Mouse (Mus musculus) stomach, postnatal 0 days (tissue): ENCODE results near the gene Pdss2. TPM values are rescaled to one million over a fixed set of nuclear protein-coding genes. Genes with fewer than 3 reads are reported as not detected.

Experiments used
- ATAC-seq: fragments of 200-750 bp; cut with Nextera tagmentation; 2 replicates; pipeline ENCODE4 v1.8.0; 2017; ENCODE audit not compliant: low FRiP score, low TSS enrichment
- DNase-seq: peaks from one replicate; pipeline ENCODE4 v3.0.0-alpha.2; 2016; ENCODE audit warnings: low spot score
- H3K27ac ChIP-seq: fragments of 300-500 bp; sonication (generic); replicated peaks from 2 replicates; pipeline ENCODE4 v1.5.1; 2014; ENCODE audit warnings: mild to moderate bottlenecking, control low read depth
- H3K27me3 ChIP-seq: fragments of 300-500 bp; sonication (generic); 2 replicates; pipeline ENCODE4 v1.6.1; 2014; ENCODE audit warnings: low read length; ENCODE audit not compliant: control insufficient read depth, insufficient read depth
- H3K36me3 ChIP-seq: fragments of 300-500 bp; sonication (generic); 2 replicates; pipeline ENCODE4 v1.6.1; 2014; ENCODE audit warnings: low read length, mixed read lengths; ENCODE audit not compliant: control insufficient read depth, insufficient read depth
- H3K4me1 ChIP-seq: fragments of 300-500 bp; sonication (generic); replicated peaks from 2 replicates; pipeline ENCODE4 v1.6.1; 2014; ENCODE audit warnings: antibody characterized with exemption; ENCODE audit not compliant: control insufficient read depth, insufficient read depth
- H3K4me2 ChIP-seq: fragments of 300-500 bp; sonication (generic); replicated peaks from 2 replicates; pipeline ENCODE4 v1.6.1; 2014; ENCODE audit warnings: low read depth, mild to moderate bottlenecking, control low read depth, moderate library complexity
- H3K4me3 ChIP-seq: fragments of 300-500 bp; sonication (generic); 2 replicates; pipeline ENCODE4 v1.5.1; 2014; ENCODE audit warnings: low read depth, low read length, control low read depth
- H3K9ac ChIP-seq: fragments of 300-500 bp; sonication (generic); 2 replicates; pipeline ENCODE4 v1.6.1; 2014; ENCODE audit warnings: mild to moderate bottlenecking, low read length, control low read depth, mixed read lengths
- H3K9me3 ChIP-seq: fragments of 300-500 bp; sonication (generic); 2 replicates; pipeline ENCODE4 v1.6.1; 2016; ENCODE audit warnings: low read length; ENCODE audit not compliant: control insufficient read depth
- CTCF ChIP-seq: IDR thresholded peaks from 2 replicates; pipeline ENCODE4 v1.5.1; 2016; ENCODE audit warnings: antibody characterized with exemption, low read depth, mild to moderate bottlenecking, moderate library complexity
- EP300 ChIP-seq: optimal IDR thresholded peaks from 2 replicates; pipeline ENCODE3; 2016; ENCODE audit warnings: antibody characterized with exemption
- WGBS: fragments of 180-500 bp; shearing (Covaris S2); extraction: QIAGEN DNeasy Blood & Tissue Kit; methylation state at CpG from one replicate; pipeline ENCODE4 v1.1.7; 2014; 5-methylcytosine and 5-hydroxymethylcytosine counted together
- polyA plus RNA-seq: library from polyadenylated mRNA; unstranded; fragments of >200 nt; fragmentation: Nextera tagmentation; extraction: Ambion mirVana; gene quantifications from 2 replicates; pipeline ENCODE4 v1.2.1, GENCODE M21; 2015

The Pdss2 gene
- polyA plus RNA-seq, 1 experiment from 2014 or later = 6.2 TPM

GRCm38 (mm10) chr10:43417346-43417745 lies 196.1 kb downstream of the Pdss2 start:
- DNase-seq (no peak), ATAC-seq (no peak)
- WGBS = 82% methylated on average over 6 of the region's 6 CpGs
- TF ChIP-seq EP300 (no peak), CTCF (no peak)
- Histone ChIP-seq H3K4me1 (no peaks in the 10 kb centered on the region), H3K36me3 (no peaks in the 10 kb centered on the region), H3K9ac (no peak overlapping the region), H3K4me2 (no peak overlapping the region), H3K4me3 (no peak overlapping the region), H3K27ac (no peak overlapping the region), H3K9me3 (no peaks in the 10 kb centered on the region), H3K27me3 (no peaks in the 10 kb centered on the region)

- no peaks in the 10 kb centered on the region for H3K27me3 ChIP-seq
- 51% methylated on average over 22 of the region's 22 CpGs for WGBS
- H3K27ac ChIP-seq = no peak overlapping the region
- H3K36me3 ChIP-seq = no peaks in the 10 kb centered on the region
- TF ChIP-seq EP300 (no peak), CTCF (peak; percentile 55)
- H3K4me3 ChIP-seq = no peak overlapping the region
- no peak overlapping the region for H3K4me2 ChIP-seq
- H3K9me3 ChIP-seq = no peaks in the 10 kb centered on the region
- DNase-seq (no peak), ATAC-seq (0 out of 2 replicates have a peak, but pooled peaks have one; percentile 26)
- H3K4me1 ChIP-seq = no peaks in the 10 kb centered on the region
- H3K9ac ChIP-seq = no peak overlapping the region
These were observed 199.6 kb downstream of the Pdss2 start for GRCm38 (mm10) chr10:43420660-43421413.

- no peak overlapping the region for H3K4me3 ChIP-seq
- H3K27me3 ChIP-seq = no peaks in the 10 kb centered on the region
- no peak overlapping the region for H3K4me2 ChIP-seq
- H3K9me3 ChIP-seq = no peaks in the 10 kb centered on the region
- 79% methylated on average over 15 of the region's 15 CpGs for WGBS
- DNase-seq (no peak), ATAC-seq (no peak)
- no peak overlapping the region for H3K27ac ChIP-seq
- TF ChIP-seq CTCF (no peak), EP300 (no peak)
- no peak overlapping the region for H3K9ac ChIP-seq
- no peaks in the 10 kb centered on the region for H3K36me3 ChIP-seq
- H3K4me1 ChIP-seq = no peaks in the 10 kb centered on the region
These were observed 200.9 kb downstream of the Pdss2 start for GRCm38 (mm10) chr10:43422061-43422770.

GRCm38 (mm10) chr10:43424545-43424944 lies 203.3 kb downstream of the Pdss2 start:
- Histone ChIP-seq H3K9me3 (no peaks in the 10 kb centered on the region), H3K4me1 (no peaks in the 10 kb centered on the region), H3K27ac (no peak overlapping the region), H3K27me3 (no peaks in the 10 kb centered on the region), H3K9ac (no peak overlapping the region), H3K36me3 (no peaks in the 10 kb centered on the region), H3K4me2 (no peak overlapping the region), H3K4me3 (no peak overlapping the region)
- ATAC-seq (no peak), DNase-seq (no peak)
- 72% methylated on average over 5 of the region's 5 CpGs for WGBS
- TF ChIP-seq CTCF (no peak), EP300 (no peak)

GRCm38 (mm10) chr10:43430606-43431005 lies 209.3 kb downstream of the Pdss2 start:
- 89% methylated on average over 5 of the region's 5 CpGs for WGBS
- Histone ChIP-seq H3K9ac (no peak overlapping the region), H3K9me3 (no peaks in the 10 kb centered on the region), H3K27me3 (no peaks in the 10 kb centered on the region), H3K4me2 (no peak overlapping the region), H3K4me3 (no peak overlapping the region), H3K36me3 (no peaks in the 10 kb centered on the region), H3K4me1 (no peaks in the 10 kb centered on the region), H3K27ac (no peak overlapping the region)
- no peak for TF ChIP-seq EP300
- TF ChIP-seq CTCF = no peak
- no peak for ATAC-seq
- DNase-seq = no peak

GRCm38 (mm10) chr10:43434326-43434725 lies 213.0 kb downstream of the Pdss2 start:
- no peaks in the 10 kb centered on the region for H3K36me3 ChIP-seq
- TF ChIP-seq EP300 (no peak), CTCF (no peak)
- no peak for DNase-seq
- no peak overlapping the region for H3K4me2 ChIP-seq
- no peak overlapping the region for H3K27ac ChIP-seq
- no peaks in the 10 kb centered on the region for H3K4me1 ChIP-seq
- H3K9me3 ChIP-seq = no peaks in the 10 kb centered on the region
- 70% methylated on average over 4 of the region's 4 CpGs for WGBS
- no peak overlapping the region for H3K9ac ChIP-seq
- ATAC-seq = no peak
- H3K4me3 ChIP-seq = no peak overlapping the region
- H3K27me3 ChIP-seq = no peaks in the 10 kb centered on the region
